Mouse (Mus musculus): Measurements from ENCODE around the gene Tfip11. TPM values are rescaled to one million over a fixed set of nuclear protein-coding genes. Genes with fewer than 3 reads are reported as not detected.
A peak's percentile ranks its signal among the peaks of the same experiment; 100 is the strongest.

The Tfip11 gene
- polyA plus RNA-seq, 1 experiment from 2014 or later = 40.2 TPM

DNA sequence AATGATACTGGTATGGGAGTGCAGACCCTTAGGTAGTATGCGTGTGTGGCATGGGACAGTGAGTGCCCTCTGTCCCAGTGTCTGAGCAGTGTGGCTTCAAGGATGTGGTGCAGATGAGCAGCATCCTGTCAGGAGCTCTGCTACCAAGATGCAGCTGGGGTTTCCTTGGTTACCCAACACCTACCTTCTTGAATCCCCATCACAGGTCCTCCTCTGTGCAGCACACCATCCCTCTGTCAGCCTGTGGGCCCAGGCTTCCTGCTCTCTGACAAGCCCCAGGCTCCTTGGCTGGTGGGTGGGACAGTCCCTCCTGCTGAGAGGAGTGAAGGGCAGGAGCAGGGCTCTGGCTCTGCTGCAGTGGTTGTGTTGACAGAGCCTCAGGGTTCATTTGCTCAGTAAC, 51.2 kb downstream of the Tfip11 start:
- 0 out of 2 replicates have a peak, but pooled peaks cover 8% of the 10 kb centered on the region for H3K27me3 ChIP-seq
- ATAC-seq (ENCODE audit: low FRiP score, low read depth) = no peak
- 88% methylated on average over 1 of the region's 1 CpGs for WGBS

DNA sequence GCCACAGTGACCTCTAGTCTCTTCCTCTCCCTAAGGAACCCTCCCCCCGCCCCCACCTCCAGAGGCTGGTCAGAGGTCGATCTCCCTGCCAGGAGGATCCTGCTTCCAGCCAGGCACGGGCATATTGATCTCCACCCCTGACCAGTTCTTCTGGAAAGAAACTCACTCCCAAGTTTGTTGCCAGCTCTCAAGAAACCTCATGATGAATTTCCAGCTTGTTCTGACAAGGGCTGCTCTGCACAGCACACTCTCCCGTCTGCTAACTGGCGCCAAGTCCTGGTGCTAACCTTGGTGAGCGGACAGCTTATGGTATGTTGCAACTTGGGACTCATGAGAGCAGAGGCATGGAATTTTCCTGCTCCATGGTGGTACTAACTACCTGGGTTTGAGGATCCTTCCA, 52.6 kb downstream of the Tfip11 start:
- Histone ChIP-seq H3K27ac (replicated peaks) (no peak overlapping the region), H3K4me1 (peaks cover 12% of the 10 kb centered on the region), H3K9me3 (no peaks in the 10 kb centered on the region), H3K4me2 (replicated peaks) (no peak overlapping the region), H3K27me3 (no peaks in the 10 kb centered on the region), H3K4me3 (no peak overlapping the region), H3K9ac (replicated peaks) (no peak overlapping the region), H3K36me3 (peaks cover 51% of the 10 kb centered on the region)
- no peak for ATAC-seq (ENCODE audit: low FRiP score, low read depth)
- whole genome bisulfite sequencing = 86% methylated on average over 6 of the region's 6 CpGs

More for the DNA sequence above, 51.2 kb downstream of the Tfip11 start:
- Histone ChIP-seq H3K36me3 (peaks cover 54% of the 10 kb centered on the region), H3K27ac (replicated peaks) (no peak overlapping the region), H3K4me2 (replicated peaks) (no peak overlapping the region), H3K9ac (replicated peaks) (no peak overlapping the region; the same call in 1 of the 2 replicates), H3K9me3 (no peaks in the 10 kb centered on the region), H3K4me1 (peaks cover 16% of the 10 kb centered on the region), H3K4me3 (no peak overlapping the region)

DNA sequence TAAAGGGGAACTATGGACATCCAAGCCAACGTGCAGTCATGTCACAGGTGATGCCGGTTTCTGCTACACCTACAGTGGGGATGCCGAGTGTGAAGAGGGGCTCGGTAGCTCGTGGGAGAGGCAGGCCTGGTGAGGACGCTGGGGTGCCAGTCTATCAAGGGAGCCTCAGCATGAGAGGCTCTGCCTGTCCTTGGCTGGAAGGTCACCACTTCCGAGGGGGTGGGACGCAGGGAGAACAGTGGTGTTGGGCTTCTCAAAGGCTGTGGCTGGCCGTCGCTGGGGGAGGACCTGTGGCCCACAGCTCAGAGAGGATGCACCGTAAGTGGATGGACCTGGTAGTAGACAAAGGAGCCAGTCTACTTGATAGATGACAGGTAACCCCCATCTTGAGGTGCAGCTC, 55.0 kb downstream of the Tfip11 start:
- H3K9me3 ChIP-seq = no peaks in the 10 kb centered on the region
- H3K4me1 ChIP-seq = peaks cover 12% of the 10 kb centered on the region
- no peak overlapping the region for H3K9ac ChIP-seq (replicated peaks)
- H3K27ac ChIP-seq (replicated peaks) = 0 out of 2 replicates have a peak overlapping the region, but pooled peaks have one; percentile 60
- no peak for ATAC-seq (ENCODE audit: low FRiP score, low read depth)
- no peak overlapping the region for H3K4me2 ChIP-seq (replicated peaks)
- no peak overlapping the region for H3K4me3 ChIP-seq
- WGBS = 90% methylated on average over 11 of the region's 11 CpGs
- no peaks in the 10 kb centered on the region for H3K27me3 ChIP-seq
- H3K36me3 ChIP-seq = peaks cover 48% of the 10 kb centered on the region

DNA sequence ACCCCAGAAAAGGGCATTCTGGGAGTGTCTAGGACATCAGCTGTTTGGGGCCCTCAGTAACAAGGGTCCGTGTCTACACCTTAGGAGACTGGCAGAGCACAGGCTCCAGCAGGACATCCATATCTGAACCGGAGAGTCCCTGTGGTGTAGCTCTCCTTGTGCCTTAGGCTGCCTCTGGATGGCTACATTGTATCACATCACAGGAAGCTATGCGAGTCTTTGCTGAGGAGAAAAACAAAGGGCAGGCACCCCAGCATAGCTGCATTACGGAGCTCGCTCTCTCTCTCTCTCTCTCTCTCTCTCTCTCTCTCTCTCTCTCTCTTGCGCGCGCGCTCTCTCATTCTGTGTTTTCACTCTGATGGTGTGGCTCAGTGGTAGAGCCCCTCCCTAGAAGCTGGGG, 55.9 kb downstream of the Tfip11 start:
- Histone ChIP-seq H3K36me3 (peaks cover 57% of the 10 kb centered on the region), H3K9ac (replicated peaks) (no peak overlapping the region), H3K27ac (replicated peaks) (peak overlapping the region; percentile 60), H3K27me3 (no peaks in the 10 kb centered on the region), H3K4me2 (replicated peaks) (no peak overlapping the region), H3K4me1 (peaks cover 12% of the 10 kb centered on the region), H3K9me3 (no peaks in the 10 kb centered on the region), H3K4me3 (no peak overlapping the region)
- ATAC-seq (ENCODE audit: low FRiP score, low read depth) = no peak
- 55% methylated on average over 9 of the region's 9 CpGs for WGBS

DNA sequence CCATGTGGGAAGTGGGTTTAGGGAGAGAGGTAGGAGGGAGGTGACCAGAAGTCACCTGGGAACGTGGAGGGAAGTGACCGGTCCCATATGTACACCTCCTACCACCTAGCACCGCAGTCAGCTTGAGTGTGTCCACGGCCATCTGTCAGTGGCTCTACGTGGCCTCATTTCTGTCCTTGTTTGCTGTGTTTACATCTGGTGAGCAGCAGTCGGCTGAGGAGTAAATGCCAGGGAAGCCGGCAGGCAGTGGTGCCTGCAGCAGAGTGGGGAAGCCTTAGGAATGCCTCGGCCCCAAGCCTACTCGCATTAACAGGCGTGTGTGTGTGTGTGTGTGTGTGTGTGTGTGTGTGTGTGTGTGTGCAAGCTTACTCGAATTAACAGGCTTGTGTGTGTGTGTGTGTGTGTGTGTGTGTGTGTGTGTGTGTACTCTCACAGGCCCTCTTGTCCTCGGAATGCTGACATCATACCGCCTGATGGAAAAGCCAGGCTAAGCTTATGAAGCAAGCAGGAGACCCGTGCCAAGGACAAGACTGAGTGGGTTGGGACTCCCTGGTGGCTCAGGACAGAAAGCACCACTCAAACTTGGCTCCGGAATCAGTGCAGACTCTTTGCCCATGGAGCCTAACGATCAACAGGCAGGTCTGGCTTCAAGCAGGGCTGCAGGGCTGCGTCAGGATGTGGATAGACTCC, 56.6 kb downstream of the Tfip11 start:
- Histone ChIP-seq H3K27ac (replicated peaks) (peak overlapping the region; percentile 60; the same call in 1 of the 2 replicates), H3K36me3 (peaks cover 59% of the 10 kb centered on the region), H3K4me1 (peaks cover 12% of the 10 kb centered on the region), H3K27me3 (no peaks in the 10 kb centered on the region), H3K9me3 (no peaks in the 10 kb centered on the region), H3K9ac (replicated peaks) (no peak overlapping the region), H3K4me3 (no peak overlapping the region), H3K4me2 (replicated peaks) (no peak overlapping the region)
- WGBS = 72% methylated on average over 17 of the region's 17 CpGs
- ATAC-seq (ENCODE audit: low FRiP score, low read depth) = no peak

DNA sequence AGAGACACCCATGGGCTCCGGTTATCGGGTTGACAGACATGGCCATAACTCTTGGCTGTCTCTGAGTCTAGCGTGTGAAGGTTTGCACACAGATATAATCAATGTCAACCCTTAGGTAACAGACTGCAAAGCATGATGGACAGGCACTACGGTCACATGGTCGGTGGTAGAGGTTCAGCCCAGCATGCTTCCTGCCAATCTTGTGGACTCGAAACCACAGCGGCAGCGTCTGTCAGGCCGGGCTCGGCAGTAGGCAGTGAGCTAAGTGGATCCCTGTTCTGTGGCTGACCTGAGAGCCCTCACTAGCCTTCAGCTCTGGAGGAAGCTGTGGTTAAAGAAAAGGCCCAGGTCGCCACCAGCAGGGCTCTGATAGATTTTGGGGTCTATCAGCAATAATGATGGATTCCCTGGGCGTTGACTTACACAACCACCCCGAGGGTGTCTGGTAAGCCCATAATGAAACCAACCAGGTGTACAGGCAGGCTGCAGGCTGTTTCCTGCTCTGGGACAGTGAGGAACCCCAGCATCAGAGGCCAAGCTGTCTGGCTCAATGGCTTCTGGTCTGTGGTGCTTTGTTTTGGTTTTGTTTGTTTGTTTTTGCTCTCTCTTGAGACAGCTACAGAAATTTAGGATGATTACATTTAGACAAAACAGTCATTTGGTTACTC, 58.8 kb downstream of the Tfip11 start:
- Histone ChIP-seq H3K27me3 (no peaks in the 10 kb centered on the region), H3K27ac (replicated peaks) (no peak overlapping the region), H3K9me3 (no peaks in the 10 kb centered on the region), H3K4me1 (peaks cover 20% of the 10 kb centered on the region), H3K4me3 (no peak overlapping the region), H3K36me3 (peaks cover 53% of the 10 kb centered on the region), H3K4me2 (replicated peaks) (no peak overlapping the region), H3K9ac (replicated peaks) (no peak overlapping the region)
- no peak for ATAC-seq (ENCODE audit: low FRiP score, low read depth)
- 89% methylated on average over 13 of the region's 13 CpGs for WGBS

DNA sequence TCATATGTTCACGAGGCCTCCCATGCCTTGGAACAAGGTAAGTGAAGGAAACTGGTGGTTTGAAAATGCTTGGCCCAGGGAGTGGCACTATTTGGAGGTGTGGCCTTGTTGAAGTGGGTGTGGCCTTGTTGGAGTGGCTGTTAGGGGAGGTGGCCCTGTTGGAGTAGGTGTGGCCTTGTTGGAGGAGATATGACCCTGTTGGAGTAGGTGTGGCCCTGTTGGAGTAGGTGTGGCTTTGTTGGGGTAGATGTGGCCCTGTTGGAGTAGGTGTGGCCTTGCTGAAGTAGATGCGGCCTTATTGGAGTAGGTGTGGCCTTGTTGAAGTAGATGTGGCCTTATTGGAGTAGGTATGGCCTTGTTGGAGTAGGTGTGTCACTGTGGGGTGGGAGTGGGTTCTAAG, 59.8 kb downstream of the Tfip11 start:
- 76% methylated on average over 2 of the region's 2 CpGs for WGBS
- Histone ChIP-seq H3K9me3 (no peaks in the 10 kb centered on the region), H3K4me2 (replicated peaks) (no peak overlapping the region), H3K36me3 (peaks cover 58% of the 10 kb centered on the region), H3K4me3 (no peak overlapping the region), H3K4me1 (peaks cover 21% of the 10 kb centered on the region), H3K9ac (replicated peaks) (no peak overlapping the region), H3K27ac (replicated peaks) (no peak overlapping the region), H3K27me3 (no peaks in the 10 kb centered on the region)
- ATAC-seq (ENCODE audit: low FRiP score, low read depth) = no peak

Other genes starting within 250 kb of the Tfip11 start
- gene Cryba4, start 73.8 kb upstream of the Tfip11 start, polyA plus RNA-seq (2016; fragmentation: Nextera tagmentation; extraction: Ambion mirVana) = 1.3 and 2.0 TPM in 2 replicates
- gene Crybb1, start 70.5 kb upstream of the Tfip11 start, polyA plus RNA-seq (2016; fragmentation: Nextera tagmentation; extraction: Ambion mirVana) = 1.3 and 1.9 TPM in 2 replicates
- 29.4 and 31.1 TPM in 2 replicates for gene Tpst2, start 49.7 kb upstream of the Tfip11 start, polyA plus RNA-seq (2016; fragmentation: Nextera tagmentation; extraction: Ambion mirVana)
- 48.4 and 48.6 TPM in 2 replicates for gene Srrd, start 16.7 kb downstream of the Tfip11 start, polyA plus RNA-seq (2016; fragmentation: Nextera tagmentation; extraction: Ambion mirVana)
- 35.7 and 38.4 TPM in 2 replicates for gene Hps4, start 16.7 kb downstream of the Tfip11 start, polyA plus RNA-seq (2016; fragmentation: Nextera tagmentation; extraction: Ambion mirVana)
- gene Gm6583, start 29.7 kb downstream of the Tfip11 start, polyA plus RNA-seq (2016; fragmentation: Nextera tagmentation; extraction: Ambion mirVana) = 0.26 and 0.30 TPM in 2 replicates
- gene Asphd2, start 68.5 kb downstream of the Tfip11 start, polyA plus RNA-seq (2016; fragmentation: Nextera tagmentation; extraction: Ambion mirVana) = 58.3 and 65.7 TPM in 2 replicates
- 0.42 and 0.58 TPM in 2 replicates for gene Gm6588, start 123.1 kb downstream of the Tfip11 start, polyA plus RNA-seq (2016; fragmentation: Nextera tagmentation; extraction: Ambion mirVana)

Measured in midbrain, embryonic 12.5 days (tissue).